Mouse (Mus musculus) lung, postnatal 25 days (tissue): ENCODE results near the gene Cd164l2.

Source experiments
- DNase-seq: peaks from one replicate; pipeline ENCODE4 v3.0.0; 2022; ENCODE audit warnings: low spot score

Gene Cd164l2

DNA sequence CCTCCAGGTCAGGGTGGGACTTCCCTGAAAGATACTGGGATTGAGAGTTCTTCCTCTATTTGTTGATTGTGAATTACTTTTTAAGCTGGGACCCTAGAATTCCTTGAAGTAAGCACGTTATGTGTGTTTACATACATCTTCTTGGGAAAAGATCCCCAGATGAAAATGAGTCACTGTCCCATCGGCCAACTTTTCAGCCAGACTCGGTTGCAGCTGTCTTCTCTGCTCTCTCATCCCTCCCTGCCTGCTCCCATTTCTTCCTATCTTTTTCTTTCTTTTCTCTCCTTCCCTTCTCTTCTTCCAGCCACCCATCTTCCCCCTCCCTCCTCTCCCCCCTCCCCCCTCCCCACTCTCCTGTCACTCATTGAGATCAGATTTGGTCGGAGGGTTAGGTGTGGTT, 16.9 kb upstream of the Cd164l2 start:
- DNase-seq = no peak

DNA sequence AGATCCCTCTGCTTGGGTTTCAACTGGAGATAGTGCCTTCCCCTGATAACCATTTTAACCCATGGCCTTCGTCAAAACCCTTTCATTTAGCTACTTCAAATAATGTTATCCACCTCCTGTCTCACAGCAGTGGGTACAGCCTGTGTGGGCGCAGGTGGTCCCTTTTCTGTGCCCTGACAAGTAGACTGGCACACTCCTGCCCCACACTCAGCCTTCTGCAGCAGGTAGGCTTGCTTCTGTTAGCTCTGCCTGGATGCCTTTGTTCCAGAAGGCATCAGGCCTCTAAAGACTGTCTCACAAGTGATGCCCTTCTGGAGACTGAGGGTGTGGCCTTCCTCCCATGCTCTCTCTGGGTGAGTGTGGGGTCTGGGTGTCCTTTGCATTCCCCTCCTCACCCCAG, 15.8 kb upstream of the Cd164l2 start:
- no peak for DNase-seq

- no peak for DNase-seq
Observed at GRCm38 (mm10) chr4:133196852-133197251, 15.1 kb upstream of the Cd164l2 start.

- DNase-seq = no peak
Observed at GRCm38 (mm10) chr4:133197355-133197754, 14.6 kb upstream of the Cd164l2 start.

- no peak for DNase-seq
Observed at GRCm38 (mm10) chr4:133197801-133198286, 14.1 kb upstream of the Cd164l2 start.

- no peak for DNase-seq
Observed at GRCm38 (mm10) chr4:133198337-133199180, 13.4 kb upstream of the Cd164l2 start.

GRCm38 (mm10) chr4:133199743-133200142, 12.2 kb upstream of the Cd164l2 start:
- DNase-seq = no peak

- DNase-seq = no peak
Observed at GRCm38 (mm10) chr4:133200343-133200742, 11.6 kb upstream of the Cd164l2 start.

- DNase-seq = peak; percentile 81
Observed at GRCm38 (mm10) chr4:133201006-133201771, 10.7 kb upstream of the Cd164l2 start.

DNA sequence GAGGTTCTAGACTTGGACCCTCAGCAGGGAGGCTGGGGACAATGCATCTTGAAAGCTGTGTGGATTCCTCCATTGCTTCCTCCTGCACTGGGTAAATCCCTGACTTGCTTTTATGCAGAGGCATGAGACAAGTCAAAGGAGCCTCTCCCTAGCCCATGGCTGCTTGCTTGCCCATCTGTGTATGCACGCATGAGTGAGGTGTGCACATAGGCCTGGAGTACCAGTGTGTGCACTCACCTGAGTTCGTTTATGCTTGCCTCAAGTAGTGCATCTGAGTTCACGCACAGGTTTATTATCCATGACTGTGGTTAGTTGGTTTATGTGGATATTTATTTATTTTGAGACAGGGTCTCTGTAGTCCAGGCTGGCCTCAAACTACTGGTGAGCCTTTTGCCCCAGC, 9.7 kb upstream of the Cd164l2 start:
- no peak for DNase-seq

GRCm38 (mm10) chr4:133203591-133203990, 8.3 kb upstream of the Cd164l2 start:
- DNase-seq = no peak

- no peak for DNase-seq
Observed at GRCm38 (mm10) chr4:133204379-133204778, 7.6 kb upstream of the Cd164l2 start.

DNA sequence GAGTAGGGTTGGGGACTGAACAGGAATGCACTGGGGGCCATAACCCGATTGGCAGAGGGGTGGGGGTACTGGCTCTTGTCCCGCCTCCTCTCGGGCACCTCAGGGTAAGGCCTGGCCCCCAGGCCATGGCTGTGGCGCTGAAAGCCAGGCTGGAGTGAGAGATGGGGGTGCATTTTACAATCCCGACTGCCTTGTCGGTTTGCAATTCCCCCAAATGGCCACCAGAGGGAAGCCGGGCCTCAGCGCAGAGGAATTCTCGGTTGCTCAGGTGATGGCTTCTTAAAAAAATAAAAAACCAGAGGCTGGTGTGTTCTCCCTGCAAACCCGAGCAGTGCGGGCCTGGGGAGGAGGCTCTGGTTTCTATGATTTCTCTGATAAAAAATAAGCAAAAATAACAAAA, 2.6 kb upstream of the Cd164l2 start:
- peak; percentile 53 for DNase-seq

GRCm38 (mm10) chr4:133210023-133210787, 1.7 kb upstream of the Cd164l2 start:
- no peak for DNase-seq

GRCm38 (mm10) chr4:133210788-133211390, 1.0 kb upstream of the Cd164l2 start:
- no peak for DNase-seq

DNA sequence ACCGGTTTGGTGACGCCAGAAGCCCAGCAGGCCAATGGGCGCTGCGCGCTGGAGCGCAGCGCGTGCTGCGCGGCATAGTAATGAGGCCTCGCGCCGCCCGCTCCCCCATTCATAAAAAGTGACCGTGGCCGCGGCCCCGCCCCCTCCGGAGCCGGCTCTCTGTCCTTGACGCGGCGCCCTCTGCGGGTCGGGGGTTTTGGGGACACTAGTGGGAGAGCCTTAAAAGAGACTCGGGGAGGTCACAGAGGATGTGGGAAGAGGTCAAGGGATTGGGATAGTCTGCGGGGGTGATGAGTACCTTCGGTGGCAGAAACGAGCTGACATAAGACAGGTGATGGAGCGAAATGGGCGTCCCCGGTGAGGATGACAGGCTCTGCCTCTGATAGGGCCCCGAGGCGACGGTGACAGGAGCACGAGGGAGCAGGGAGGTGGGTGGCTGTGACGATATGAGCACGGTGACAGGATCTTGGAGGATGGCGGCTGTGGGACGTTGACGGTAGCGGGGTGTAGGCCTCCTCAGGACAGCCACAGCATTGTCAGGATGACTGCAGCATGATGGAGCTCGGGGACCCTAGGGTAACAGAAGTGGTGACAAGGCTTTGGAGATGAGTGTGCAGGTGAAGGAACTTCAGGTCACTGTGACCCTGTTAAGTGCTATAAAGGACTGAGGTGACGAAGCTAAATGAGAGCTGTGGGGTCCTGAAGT, 784 bp downstream of the Cd164l2 start:
- peak; percentile 81 for DNase-seq

DNA sequence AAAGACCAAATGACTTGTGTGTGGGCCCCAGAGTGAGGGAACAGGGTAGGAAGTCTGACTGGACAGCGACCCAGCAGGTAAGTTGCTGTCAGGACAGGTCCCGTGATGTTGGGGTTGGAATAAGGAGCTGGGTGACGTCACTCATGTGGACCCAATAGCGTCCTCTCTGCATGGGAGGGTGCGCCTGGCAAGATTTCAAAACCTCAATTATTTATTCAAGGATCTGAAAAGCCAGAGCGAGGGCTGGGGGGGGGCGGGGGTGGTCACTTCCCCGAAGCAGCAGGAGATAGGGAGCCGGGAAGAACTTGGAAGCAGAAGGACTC, 1.3 kb downstream of the Cd164l2 start:
- peak; percentile 53 for DNase-seq

DNA sequence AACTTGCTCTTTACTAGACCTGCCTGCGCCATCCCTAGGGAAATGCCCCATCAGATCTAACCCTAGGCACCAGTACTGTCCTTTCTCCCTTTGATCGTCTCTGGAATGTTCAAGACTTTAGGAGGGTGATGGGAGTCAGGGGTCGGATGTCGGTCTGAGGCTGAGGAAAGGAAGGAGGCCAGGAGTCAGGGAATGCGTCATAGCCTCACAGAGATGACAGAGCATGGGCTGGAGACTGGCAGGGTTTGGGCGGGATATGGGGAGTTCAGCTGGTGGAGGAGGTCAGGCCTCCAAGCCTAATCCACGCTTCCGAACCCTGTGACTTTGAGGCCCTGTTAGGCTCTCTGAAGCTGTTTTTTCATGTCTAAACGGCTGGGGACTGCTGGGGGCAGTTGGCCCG, 1.7 kb downstream of the Cd164l2 start:
- no peak for DNase-seq

DNA sequence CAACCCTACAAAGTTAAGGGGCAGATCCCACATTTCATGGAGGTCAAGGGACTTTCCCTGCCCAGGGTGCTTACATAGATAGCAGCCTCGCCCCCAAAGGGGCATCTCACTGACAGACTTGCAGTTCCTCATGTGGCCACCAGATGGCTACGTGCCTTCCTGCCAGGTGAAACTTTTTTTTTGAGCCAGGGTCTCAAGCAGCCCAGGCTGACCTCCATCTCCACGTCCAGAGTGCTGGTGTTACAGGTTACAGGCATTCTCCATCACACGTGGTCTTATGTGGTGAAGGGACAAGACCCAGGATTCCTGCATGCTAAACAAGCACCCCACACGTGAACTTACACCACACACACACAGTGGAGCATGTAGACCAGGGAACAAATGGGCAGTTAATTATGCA, 5.7 kb downstream of the Cd164l2 start:
- peak; percentile 43 for DNase-seq

DNA sequence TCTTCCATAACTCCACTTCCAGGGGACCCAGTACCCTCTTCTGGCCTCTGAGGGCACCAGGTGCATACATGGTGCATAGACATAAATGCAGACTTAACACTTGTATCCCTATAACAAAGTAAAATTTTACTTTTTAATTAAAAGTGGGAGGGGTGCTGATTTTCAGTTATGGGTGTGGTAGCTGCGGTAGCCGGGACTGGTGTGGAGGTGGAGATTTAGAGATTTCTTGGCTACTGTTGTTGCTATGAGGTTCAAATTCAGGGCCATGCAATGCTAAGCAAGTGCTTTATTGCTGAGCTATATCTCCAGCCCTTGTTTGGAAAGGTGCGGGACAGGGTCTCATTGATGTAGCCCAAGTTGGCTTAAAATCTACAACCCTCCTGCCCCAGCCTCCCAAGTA, 6.8 kb downstream of the Cd164l2 start:
- no peak for DNase-seq

- DNase-seq = no peak
Observed at GRCm38 (mm10) chr4:133220656-133221055, 8.7 kb downstream of the Cd164l2 start.
